Mouse (Mus musculus) heart, embryonic 12.5 days (tissue): Measurements from ENCODE around the gene Gtf3c4. TPM values are rescaled to one million over a fixed set of nuclear protein-coding genes. Genes with fewer than 3 reads are reported as not detected.

ENCODE experiments used
- ATAC-seq: fragments of 200-750 bp; cut with Nextera tagmentation; 2 replicates; pipeline ENCODE4 v1.8.0; 2017; ENCODE audit warnings: moderate TSS enrichment, moderate library complexity; ENCODE audit not compliant: insufficient number of reproducible peaks, low FRiP score
- H3K27ac ChIP-seq: fragments of 300-500 bp; sonication (generic); 2 replicates; pipeline ENCODE4 v1.5.1; 2016; ENCODE audit warnings: mild to moderate bottlenecking, moderate library complexity; ENCODE audit not compliant: poor library complexity, severe bottlenecking
- H3K27me3 ChIP-seq: fragments of 300-500 bp; sonication (generic); replicated peaks from 2 replicates; pipeline ENCODE4 v1.6.1; 2016; ENCODE audit warnings: mild to moderate bottlenecking, moderate library complexity
- H3K36me3 ChIP-seq: fragments of 300-500 bp; sonication (generic); 2 replicates; pipeline ENCODE4 v1.6.1; 2016; ENCODE audit warnings: mild to moderate bottlenecking, moderate library complexity
- H3K4me1 ChIP-seq: fragments of 300-500 bp; sonication (generic); replicated peaks from 2 replicates; pipeline ENCODE4 v1.6.1; 2016; ENCODE audit warnings: mild to moderate bottlenecking
- H3K4me2 ChIP-seq: fragments of 300-500 bp; sonication (generic); 2 replicates; pipeline ENCODE4 v1.6.1; 2016; ENCODE audit warnings: mild to moderate bottlenecking, moderate library complexity
- H3K4me3 ChIP-seq: fragments of 300-500 bp; sonication (generic); 2 replicates; pipeline ENCODE4 v1.5.1; 2016; ENCODE audit warnings: mild to moderate bottlenecking
- H3K9ac ChIP-seq: fragments of 300-500 bp; sonication (generic); 2 replicates; pipeline ENCODE4 v1.6.1; 2016; ENCODE audit warnings: mild to moderate bottlenecking, moderate library complexity
- H3K9me3 ChIP-seq: fragments of 300-500 bp; sonication (generic); replicated peaks from 2 replicates; pipeline ENCODE4 v1.6.1; 2016; ENCODE audit warnings: mild to moderate bottlenecking, moderate library complexity
- WGBS: fragments of 180-500 bp; shearing (Covaris S2); methylation state at CpG from one replicate; pipeline ENCODE4 v1.1.7; 2016; 5-methylcytosine and 5-hydroxymethylcytosine counted together
- polyA plus RNA-seq: library from polyadenylated mRNA; unstranded; fragments of >200 nt; fragmentation: Nextera tagmentation; extraction: Ambion mirVana; gene quantifications from 2 replicates; pipeline ENCODE4 v1.2.1, GENCODE M21; 2016

The Gtf3c4 gene
- 14.7 and 15.0 TPM in 2 replicates for polyA plus RNA-seq

- Histone ChIP-seq H3K4me2 (peak within 1 kb of the TSS; percentile 90), H3K9me3 (no peaks in the 10 kb centered on the region), H3K9ac (peak within 1 kb of the TSS; percentile 92), H3K36me3 (peaks cover 7% of the 10 kb centered on the region), H3K4me3 (peak within 1 kb of the TSS; percentile 81), H3K4me1 (peaks cover 39% of the 10 kb centered on the region), H3K27me3 (no peaks in the 10 kb centered on the region), H3K27ac (peak within 1 kb of the TSS; percentile 73)
- ATAC-seq = peak; percentile 96
- WGBS = under 1% methylated on average over 63 of the region's 63 CpGs
Observed at GRCm38 (mm10) chr2:28840222-28840951, at the start of gene Gtf3c4, which contains the start of gene Ddx31. Gtf3c4 (minus strand) TSS chr2:28840360. Ddx31 (plus strand) TSS chr2:28840406.

DNA sequence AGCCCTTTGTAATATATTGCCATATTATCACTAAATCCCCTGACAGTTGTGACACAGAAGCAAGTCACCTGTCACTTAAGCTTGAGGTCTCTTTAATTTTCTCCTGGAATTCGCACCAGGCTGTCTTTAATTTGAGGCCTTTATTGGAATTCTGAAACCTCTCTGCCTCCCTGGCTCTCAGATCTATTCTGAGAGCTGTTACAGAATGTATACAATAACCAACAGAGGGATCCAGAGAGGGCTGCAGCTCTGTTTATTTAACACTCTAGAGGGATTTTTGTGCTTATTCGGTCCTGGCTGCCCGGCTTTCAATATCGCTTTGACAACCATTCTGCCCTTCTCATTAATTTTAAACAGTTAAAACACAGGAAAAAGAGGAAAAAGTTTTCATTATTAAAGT, 44.8 kb upstream of the Gtf3c4 start:
- Histone ChIP-seq H3K4me2 (no peak overlapping the region), H3K9me3 (no peaks in the 10 kb centered on the region), H3K4me1 (no peaks in the 10 kb centered on the region), H3K36me3 (peaks cover 71% of the 10 kb centered on the region), H3K27ac (no peak overlapping the region), H3K9ac (no peak overlapping the region), H3K27me3 (no peaks in the 10 kb centered on the region), H3K4me3 (no peak overlapping the region)
- ATAC-seq = no peak
- WGBS = 81% methylated on average over 4 of the region's 4 CpGs

DNA sequence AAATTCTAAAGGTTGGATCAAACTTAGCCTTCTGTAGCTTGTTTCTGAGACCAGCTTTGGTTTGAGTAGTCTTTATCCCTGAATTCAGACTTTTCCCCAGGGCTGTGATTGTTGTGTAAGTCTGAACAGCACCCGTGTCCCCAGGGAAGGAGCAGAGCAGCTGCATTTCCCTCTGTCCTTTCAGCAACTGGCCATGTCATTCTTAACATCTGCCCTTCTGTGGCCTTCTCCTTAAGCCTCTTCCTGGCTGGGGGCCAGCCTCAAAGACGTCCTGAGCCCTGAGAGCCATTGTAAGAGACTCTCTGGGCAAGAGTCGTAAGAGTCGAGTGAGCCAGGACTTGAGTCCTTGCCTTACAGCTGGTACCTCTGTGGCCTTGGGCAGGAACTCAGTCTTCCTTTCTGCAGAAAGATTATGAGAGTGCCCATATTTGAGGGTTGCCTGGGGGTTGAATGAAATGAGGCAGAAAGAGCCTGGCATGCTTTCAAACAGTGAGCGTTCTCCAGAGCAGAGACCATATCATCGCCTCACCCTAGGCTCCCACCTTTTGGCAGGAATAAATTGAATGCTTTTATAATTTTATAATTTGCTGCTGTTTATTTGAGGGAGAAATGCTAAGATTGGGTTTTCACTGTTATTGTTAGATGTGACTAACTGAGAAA, 42.8 kb upstream of the Gtf3c4 start:
- 80% methylated on average over 6 of the region's 6 CpGs for WGBS
- H3K27me3 ChIP-seq = no peaks in the 10 kb centered on the region
- no peak overlapping the region for H3K27ac ChIP-seq
- no peaks in the 10 kb centered on the region for H3K9me3 ChIP-seq
- H3K36me3 ChIP-seq = peaks cover 61% of the 10 kb centered on the region
- H3K9ac ChIP-seq = no peak overlapping the region
- no peak for ATAC-seq
- no peaks in the 10 kb centered on the region for H3K4me1 ChIP-seq
- no peak overlapping the region for H3K4me3 ChIP-seq
- no peak overlapping the region for H3K4me2 ChIP-seq

DNA sequence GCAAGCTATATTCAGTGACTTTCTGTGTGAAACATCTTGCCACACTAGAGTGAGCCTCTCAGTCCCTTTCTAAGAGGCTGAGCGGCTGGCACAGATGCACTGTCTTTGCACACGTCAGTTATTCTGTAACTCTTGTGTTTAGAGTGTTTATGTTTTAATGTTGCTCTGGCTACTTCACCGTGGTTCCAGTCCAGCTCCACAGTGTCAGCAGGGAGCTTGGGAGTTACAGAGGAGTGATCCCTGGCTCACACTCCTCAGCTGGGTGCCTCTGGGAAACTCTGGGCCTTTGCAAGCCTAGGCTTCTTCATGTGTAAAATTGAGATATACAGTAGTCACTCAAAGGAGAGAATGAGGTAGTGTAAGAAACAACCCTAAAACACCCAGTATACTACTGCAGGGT, 41.9 kb upstream of the Gtf3c4 start:
- no peak overlapping the region for H3K27ac ChIP-seq
- H3K4me2 ChIP-seq = no peak overlapping the region
- no peaks in the 10 kb centered on the region for H3K27me3 ChIP-seq
- no peak for ATAC-seq
- H3K4me1 ChIP-seq = no peaks in the 10 kb centered on the region
- no peak overlapping the region for H3K4me3 ChIP-seq
- no peaks in the 10 kb centered on the region for H3K9me3 ChIP-seq
- peaks cover 62% of the 10 kb centered on the region for H3K36me3 ChIP-seq
- no peak overlapping the region for H3K9ac ChIP-seq
- 84% methylated on average over 3 of the region's 3 CpGs for WGBS

- peaks cover 64% of the 10 kb centered on the region for H3K36me3 ChIP-seq
- no peak overlapping the region for H3K9ac ChIP-seq
- H3K9me3 ChIP-seq = no peaks in the 10 kb centered on the region
- H3K4me1 ChIP-seq = no peaks in the 10 kb centered on the region
- no peak for ATAC-seq
- H3K4me2 ChIP-seq = no peak overlapping the region
- WGBS = 95% methylated on average over 3 of the region's 3 CpGs
- no peak overlapping the region for H3K4me3 ChIP-seq
- no peaks in the 10 kb centered on the region for H3K27me3 ChIP-seq
- H3K27ac ChIP-seq = no peak overlapping the region
Observed at GRCm38 (mm10) chr2:28881275-28881674, 41.1 kb upstream of the Gtf3c4 start.

- no peak overlapping the region for H3K9ac ChIP-seq
- no peak overlapping the region for H3K27ac ChIP-seq
- ATAC-seq = no peak
- H3K36me3 ChIP-seq = peaks cover 60% of the 10 kb centered on the region
- no peaks in the 10 kb centered on the region for H3K27me3 ChIP-seq
- no peak overlapping the region for H3K4me3 ChIP-seq
- no peak overlapping the region for H3K4me2 ChIP-seq
- WGBS = 91% methylated on average over 11 of the region's 11 CpGs
- no peaks in the 10 kb centered on the region for H3K4me1 ChIP-seq
- no peaks in the 10 kb centered on the region for H3K9me3 ChIP-seq
Observed at GRCm38 (mm10) chr2:28875554-28875953, 35.4 kb upstream of the Gtf3c4 start.

DNA sequence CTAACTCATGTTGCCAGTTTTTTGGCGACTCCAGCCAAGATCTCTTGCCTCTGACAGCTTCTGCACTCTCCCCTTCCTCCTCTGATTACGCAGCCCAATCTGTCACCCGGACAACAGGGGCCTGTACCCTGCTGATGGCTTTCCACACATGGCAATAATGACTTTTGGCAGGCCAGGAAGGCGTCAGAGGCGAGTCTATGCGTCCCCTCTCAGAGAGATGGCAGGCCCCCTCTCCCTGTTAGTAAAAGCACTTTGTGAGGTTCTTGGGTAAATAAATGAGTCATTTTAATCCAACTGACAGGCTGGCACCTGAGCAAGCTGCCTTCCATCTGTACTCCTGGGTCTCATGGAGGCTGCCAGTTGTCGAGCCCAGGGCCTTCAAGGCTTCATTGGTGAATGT, 27.3 kb upstream of the Gtf3c4 start:
- WGBS = 68% methylated on average over 7 of the region's 7 CpGs
- H3K4me3 ChIP-seq = no peak overlapping the region
- H3K9ac ChIP-seq = no peak overlapping the region
- H3K36me3 ChIP-seq = peaks cover 72% of the 10 kb centered on the region
- H3K4me2 ChIP-seq = no peak overlapping the region
- H3K27me3 ChIP-seq = no peaks in the 10 kb centered on the region
- no peaks in the 10 kb centered on the region for H3K9me3 ChIP-seq
- no peak overlapping the region for H3K27ac ChIP-seq
- ATAC-seq = no peak
- H3K4me1 ChIP-seq = no peaks in the 10 kb centered on the region

DNA sequence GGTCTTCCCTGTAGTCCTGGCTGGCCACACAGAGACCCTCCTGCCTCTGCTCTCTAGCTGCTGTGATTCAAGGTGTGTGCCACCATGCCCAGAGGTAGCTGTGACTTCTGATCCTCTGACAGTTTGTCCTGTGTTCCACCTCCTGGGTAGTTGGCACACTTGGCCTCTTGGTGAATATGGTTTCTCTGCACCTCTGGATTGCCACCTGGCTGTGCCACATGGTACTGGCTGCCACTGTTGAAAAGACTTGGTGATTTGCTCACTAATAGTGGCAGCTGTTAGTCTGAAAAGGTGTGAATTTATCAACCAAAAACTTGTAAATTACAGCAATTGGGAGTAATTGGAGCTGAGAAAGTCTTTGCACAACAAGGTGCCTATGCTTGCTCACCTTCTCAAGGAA, 23.7 kb upstream of the Gtf3c4 start:
- Histone ChIP-seq H3K9ac (no peak overlapping the region), H3K4me3 (no peak overlapping the region), H3K27ac (no peak overlapping the region), H3K9me3 (no peaks in the 10 kb centered on the region), H3K4me2 (no peak overlapping the region), H3K4me1 (no peaks in the 10 kb centered on the region), H3K27me3 (no peaks in the 10 kb centered on the region), H3K36me3 (peaks cover 91% of the 10 kb centered on the region)
- no peak for ATAC-seq

DNA sequence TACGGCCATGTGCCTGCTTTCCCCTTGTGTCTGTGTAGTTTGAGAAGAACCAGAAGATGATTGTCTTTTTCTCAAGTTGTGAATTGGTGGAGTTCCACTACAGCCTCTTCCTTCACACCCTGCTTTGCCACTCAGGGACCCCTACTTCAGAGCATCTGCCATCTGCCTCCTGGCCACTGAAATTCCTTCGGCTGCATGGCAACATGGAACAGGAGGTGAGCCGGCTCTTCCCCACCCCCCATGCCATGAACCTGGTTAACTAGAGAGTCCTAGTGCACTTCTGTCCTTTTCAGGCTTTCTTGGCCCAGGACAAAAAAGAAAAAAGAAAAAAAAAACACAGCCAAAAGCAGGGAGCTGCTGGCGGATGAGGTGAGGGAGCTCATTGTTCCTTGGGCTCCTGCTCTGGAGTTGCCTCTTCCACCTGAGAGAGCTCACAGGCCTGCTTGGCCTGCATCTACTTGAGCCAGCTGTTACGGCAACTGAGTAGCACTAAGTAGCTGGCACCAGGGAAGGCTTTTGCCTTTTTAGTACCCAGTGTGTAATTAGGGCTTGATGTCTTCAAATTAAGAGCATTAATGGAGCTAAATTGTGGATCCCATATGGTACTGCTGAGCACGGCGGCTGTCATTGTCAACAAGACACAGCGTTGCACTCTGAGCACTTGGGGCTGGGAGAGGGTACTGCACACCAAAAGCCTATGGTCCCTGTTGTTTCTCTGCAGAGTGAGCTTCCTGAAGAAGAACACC, 20.7 kb upstream of the Gtf3c4 start:
- Histone ChIP-seq H3K4me3 (no peak overlapping the region), H3K4me1 (no peaks in the 10 kb centered on the region), H3K9me3 (no peaks in the 10 kb centered on the region), H3K27ac (no peak overlapping the region), H3K4me2 (no peak overlapping the region), H3K27me3 (no peaks in the 10 kb centered on the region), H3K36me3 (peaks cover 77% of the 10 kb centered on the region), H3K9ac (no peak overlapping the region)
- no peak for ATAC-seq
- 94% methylated on average over 8 of the region's 8 CpGs for whole genome bisulfite sequencing

DNA sequence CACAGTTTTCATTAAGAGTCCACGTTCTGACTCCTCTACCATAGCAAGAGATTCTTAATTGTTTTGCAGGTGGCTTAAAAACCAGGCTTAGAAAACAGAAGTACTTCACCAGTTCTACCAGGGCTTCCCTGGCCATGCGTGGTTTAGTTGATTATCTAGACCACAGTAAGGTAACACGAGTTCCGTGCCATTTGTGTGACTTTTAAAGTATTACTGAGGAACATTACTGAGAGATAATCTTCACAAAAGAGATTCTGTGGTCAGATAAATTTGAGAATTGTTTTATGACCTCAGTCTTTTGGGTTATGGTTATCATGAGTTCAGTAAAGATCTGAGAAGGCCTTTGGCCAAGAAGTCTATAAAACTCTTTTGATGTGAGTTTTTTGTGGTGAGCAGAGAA, 19.1 kb upstream of the Gtf3c4 start:
- H3K27me3 ChIP-seq = no peaks in the 10 kb centered on the region
- no peaks in the 10 kb centered on the region for H3K4me1 ChIP-seq
- ATAC-seq = no peak
- no peak overlapping the region for H3K9ac ChIP-seq
- H3K27ac ChIP-seq = no peak overlapping the region
- H3K36me3 ChIP-seq = peaks cover 70% of the 10 kb centered on the region
- 90% methylated on average over 4 of the region's 4 CpGs for WGBS
- H3K4me2 ChIP-seq = no peak overlapping the region
- H3K4me3 ChIP-seq = no peak overlapping the region
- no peaks in the 10 kb centered on the region for H3K9me3 ChIP-seq

DNA sequence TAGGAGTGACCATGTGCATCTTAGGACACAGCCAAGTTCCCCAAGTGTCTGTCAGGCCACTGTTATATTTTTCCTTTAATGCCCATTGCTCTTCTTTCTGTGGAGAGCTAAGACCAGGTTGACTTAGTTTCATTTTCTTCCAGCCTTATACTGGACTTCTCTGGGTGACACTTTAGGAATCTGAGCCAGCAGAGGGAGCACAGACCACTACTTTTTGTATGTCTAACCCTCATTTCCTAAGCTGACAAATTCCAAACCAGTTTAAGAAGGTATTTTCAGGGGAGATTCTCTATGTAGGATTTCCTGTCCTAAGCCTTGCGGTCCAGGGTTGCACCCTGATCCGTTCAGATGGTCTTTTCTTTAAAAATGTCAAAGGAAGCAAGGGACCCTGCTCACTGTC, 15.6 kb upstream of the Gtf3c4 start:
- ATAC-seq = no peak
- no peak overlapping the region for H3K4me3 ChIP-seq
- WGBS = 88% methylated on average over 2 of the region's 2 CpGs

More for the DNA sequence above, 15.6 kb upstream of the Gtf3c4 start:
- H3K4me2 ChIP-seq = no peak overlapping the region
- no peaks in the 10 kb centered on the region for H3K4me1 ChIP-seq
- H3K9ac ChIP-seq = no peak overlapping the region
- no peaks in the 10 kb centered on the region for H3K9me3 ChIP-seq
- H3K27ac ChIP-seq = no peak overlapping the region
- no peaks in the 10 kb centered on the region for H3K27me3 ChIP-seq
- H3K36me3 ChIP-seq = peaks cover 42% of the 10 kb centered on the region
